Mouse (Mus musculus) hematopoietic stem cell, adult 5-6 weeks (primary cell): ENCODE data around the gene Olfml2b. TPM values are rescaled to one million over a fixed set of nuclear protein-coding genes. Genes with fewer than 3 reads are reported as not detected.

Experiments
- ATAC-seq, 2 experiments: fragments of 125-278 bp in 1 of 2; replicated peaks in 1 of 2; 2 replicates each; pipeline ENCODE4 v1.8.0; 2016 to 2017; ENCODE audit warnings: inconsistent platforms in 2 of 2, mild to moderate bottlenecking in 2 of 2, moderate number of reproducible peaks in 2 of 2, low read depth in 1 of 2, moderate TSS enrichment in 1 of 2; ENCODE audit not compliant: low FRiP score in 2 of 2, poor library complexity in 2 of 2, severe bottlenecking in 2 of 2, insufficient read depth in 1 of 2, low TSS enrichment in 1 of 2
- total RNA-seq: library from RNA; stranded (forward); fragments of 172-1452, 232-1000 nt; gene quantifications from 2 replicates; pipeline ENCODE4 v1.2.3, GENCODE M21; 2017

The Olfml2b gene
- total RNA-seq, 1 experiment from 2014 or later: 3.0 TPM

DNA sequence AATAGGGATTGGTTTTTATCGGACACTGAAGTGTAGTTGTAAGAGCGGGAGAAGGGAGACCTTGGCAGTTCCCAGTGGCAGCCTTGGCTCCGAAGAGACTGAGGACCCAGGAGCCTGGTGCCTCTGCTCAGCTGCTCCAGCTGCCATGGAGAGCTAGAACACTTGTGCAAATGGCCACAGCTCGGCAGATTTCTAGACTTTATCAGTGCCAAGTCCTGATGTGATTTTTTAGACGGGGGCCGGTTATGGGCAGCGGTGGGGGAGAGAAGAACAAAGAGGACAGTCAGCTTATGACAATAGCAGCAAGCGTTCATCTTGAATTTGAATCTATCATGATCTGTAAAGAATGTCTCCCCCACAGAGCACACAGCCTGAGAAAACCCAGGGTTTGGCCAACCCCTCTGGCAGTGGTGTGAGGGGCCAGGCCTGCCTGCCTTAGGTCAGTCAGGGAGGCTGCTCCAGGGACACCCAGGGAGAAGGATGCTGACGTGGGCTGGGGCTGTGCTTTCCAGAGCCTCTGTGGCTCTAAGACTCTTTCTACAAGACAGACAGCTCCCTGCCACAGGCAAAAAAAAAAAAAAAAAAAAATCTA is 29.9 kb downstream of the Olfml2b start:
- no peak for ATAC-seq

GRCm38 (mm10) chr1:170677681-170678080 is 33.3 kb downstream of the Olfml2b start:
- no peak for ATAC-seq

GRCm38 (mm10) chr1:170678861-170679260 is 34.5 kb downstream of the Olfml2b start:
- ATAC-seq: no peak

DNA sequence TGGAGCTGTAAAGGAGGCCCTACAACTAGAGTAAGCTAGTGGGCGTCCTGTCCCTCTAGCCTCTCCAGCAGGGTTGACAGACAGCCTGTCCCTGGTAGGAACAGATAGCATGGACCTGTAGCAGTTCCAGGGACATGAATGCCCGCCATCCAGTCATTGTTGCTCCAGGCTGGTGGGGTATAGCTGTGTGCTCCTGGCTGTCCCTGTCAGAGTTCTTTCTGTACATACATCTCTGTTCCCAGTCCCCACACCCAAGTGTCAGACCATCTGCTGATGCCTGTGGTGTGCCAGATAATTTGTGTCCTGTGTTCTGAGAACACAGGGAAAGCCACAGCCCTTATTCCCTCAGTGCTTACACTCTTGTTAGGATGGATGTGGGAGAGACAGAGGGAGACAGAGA is 35.3 kb downstream of the Olfml2b start:
- no peak for ATAC-seq

DNA sequence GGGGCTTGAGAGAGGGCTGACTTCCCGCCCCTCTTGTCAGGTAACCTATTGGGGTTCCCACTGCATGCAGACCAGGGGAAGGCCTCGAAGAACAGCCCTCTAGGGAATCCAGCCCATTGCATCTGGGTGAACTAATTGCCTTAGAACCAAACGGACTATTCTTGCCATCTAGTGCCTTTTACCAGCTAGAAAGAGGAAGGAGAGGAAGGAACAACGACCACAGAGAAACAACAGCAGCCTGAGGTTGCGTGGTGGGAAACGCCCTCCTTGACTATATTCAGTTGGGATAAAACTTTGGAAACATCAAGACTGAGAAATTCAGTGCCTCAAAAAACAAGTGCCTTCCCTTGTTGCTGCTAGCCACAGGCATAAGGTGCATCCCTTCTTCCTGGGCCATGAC is 39.5 kb downstream of the Olfml2b start:
- peak; percentile 67 to 88; a peak in 3 of 4 replicates for ATAC-seq

DNA sequence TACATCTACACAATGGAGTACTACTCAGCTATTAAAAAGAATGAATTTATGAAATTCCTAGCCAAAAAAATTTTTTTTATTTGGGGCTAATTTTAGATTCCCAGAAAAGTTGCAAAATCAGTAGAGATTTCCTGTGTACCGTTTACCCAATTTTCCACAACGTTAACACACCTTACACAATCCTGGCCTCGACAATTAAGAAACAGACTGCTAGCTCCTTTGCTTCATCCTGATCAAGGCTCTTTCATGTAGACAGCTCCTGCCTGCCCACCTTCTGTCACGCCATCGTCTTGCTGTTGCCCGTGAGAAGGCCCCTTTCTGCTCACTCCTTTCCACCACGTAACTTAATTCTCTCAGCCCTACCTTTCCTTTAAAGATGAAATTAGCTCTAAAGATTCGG is 45.4 kb downstream of the Olfml2b start:
- ATAC-seq: no peak; a peak in 1 of 4 replicates

DNA sequence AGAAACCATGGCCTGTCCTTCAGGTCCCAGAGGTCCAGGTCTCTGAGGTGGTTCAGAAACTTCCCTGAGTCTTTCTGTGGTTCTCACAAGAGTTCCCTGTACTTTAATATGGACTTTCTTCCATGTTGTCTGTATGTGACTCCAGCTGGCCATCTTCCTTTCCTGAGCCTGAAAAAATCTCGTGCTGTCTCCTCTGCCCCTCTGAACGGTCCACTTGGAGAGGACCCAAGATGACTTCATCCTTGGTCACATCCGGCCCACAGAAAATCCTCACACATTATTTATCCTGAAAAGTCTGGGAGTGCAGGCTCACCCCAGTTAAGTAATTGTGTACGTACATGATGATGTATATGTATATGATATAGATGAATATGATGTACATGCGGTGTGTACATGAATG is 47.0 kb downstream of the Olfml2b start:
- ATAC-seq: no peak

DNA sequence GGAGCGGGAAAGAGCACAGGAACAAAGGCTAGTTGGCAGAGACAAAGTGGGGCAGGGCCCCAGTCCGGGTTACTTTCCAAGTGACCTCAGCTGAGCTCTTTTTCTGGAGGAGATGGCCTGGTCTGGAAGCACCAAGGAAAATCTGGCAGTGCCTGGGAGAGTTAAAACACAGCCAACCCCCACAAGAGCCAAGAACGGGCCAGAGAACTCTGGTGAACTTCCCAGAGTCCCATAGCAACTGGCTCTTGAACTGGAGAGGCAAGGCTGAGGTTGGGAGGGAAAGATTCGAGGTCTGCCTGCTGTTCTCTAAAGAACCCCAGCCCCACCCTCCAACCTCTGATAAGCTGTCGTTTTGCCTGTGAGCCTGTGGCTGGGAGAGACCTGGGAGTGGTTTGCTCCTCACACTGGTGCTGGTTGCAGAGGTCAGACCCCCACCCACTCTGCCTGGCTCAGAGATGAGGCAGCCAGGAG is 50.5 kb downstream of the Olfml2b start:
- no peak for ATAC-seq

DNA sequence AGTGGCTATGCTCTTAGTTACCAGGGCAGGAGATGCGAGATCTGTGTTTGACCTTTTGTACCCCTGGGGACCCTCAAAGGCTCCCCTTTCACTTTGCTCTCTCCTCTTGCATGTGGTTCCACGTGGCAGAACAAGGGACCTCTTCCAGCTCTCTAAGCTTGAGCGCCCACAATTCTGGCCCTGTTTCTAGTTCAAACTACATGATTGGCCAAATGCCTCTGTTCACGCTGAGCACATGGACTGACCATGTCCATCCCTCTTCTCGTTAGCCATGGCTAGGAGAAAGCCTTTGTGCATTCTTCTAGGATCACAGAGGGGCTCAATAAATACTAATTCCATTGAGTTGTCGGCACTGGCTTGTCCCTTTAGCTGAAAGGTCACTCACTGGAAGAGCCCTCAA is 51.0 kb downstream of the Olfml2b start:
- no peak for ATAC-seq

DNA sequence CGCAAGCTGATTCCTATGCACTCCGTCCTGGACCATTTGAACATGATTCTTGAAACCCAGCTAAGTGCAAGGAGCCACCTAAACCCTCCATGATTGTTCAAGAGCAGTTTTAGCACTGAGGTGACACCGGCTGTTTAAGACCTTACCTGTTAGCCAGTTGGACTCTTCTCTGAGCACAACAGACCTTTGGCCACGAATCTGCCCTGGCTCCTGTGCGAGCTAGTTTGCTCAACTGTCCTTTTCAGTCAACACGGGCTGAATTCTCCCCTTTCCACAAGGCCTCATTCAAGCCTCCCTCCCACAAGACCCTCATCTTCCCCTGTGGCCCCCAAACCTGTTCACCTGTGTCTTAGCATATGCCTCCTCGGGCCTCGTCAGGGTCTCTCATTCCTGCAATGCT is 52.7 kb downstream of the Olfml2b start:
- ATAC-seq: no peak

DNA sequence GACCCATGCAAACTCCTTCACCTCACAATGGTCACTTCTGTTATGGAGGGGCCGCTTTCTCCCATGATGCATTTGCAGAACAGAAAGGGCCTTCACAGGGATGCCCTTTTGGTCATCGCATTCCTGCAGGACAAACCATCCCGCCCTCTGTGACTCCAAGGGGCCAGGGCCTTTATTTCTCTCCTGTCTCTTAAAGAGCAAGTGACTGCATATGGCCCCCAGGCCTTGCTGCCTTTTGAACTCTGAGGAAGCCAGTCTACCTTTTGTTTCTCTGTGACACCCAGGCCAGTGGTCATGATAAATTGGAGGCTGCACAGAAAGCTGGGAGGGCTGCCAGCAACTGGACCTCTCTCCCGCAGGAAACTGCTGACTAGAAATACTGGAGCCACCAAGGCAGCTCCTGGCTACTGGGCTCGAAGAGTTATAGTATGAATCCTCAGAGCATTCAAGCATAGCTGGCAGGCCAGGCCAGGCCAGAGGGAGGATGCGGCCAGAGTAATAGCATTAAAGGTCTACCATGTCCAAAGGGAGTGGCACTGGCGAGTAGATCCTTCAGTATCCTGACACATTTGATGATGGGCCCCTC is 53.5 kb downstream of the Olfml2b start:
- ATAC-seq: no peak

GRCm38 (mm10) chr1:170698771-170699170 is 54.4 kb downstream of the Olfml2b start:
- ATAC-seq: no peak

GRCm38 (mm10) chr1:170699553-170699952 is 55.2 kb downstream of the Olfml2b start:
- no peak for ATAC-seq

DNA sequence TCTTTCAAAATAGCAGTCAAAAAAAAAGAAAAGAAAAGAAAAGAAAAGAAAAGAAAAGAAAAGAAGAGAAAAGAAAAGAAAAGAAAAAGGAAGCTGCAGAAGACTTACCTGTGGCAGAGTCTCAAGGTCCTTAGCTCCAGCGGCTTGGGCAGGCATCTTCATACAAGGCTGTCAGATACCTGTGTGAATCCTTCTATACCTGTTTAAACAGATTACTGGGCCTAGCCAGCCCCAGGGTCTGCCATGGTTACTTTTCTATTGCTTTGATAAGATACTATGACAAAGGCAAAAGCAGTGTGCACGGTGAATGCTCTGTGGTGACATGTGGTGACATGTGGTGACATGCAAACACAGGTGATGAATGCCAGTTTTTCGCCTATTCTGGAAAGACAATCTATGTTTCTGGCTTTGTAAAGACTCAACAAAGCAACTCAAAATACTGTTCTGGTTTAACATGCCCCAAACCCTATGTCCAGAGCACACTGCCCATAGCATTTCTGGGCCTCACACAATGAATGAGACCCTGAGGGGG is 56.2 kb downstream of the Olfml2b start:
- no peak for ATAC-seq

DNA sequence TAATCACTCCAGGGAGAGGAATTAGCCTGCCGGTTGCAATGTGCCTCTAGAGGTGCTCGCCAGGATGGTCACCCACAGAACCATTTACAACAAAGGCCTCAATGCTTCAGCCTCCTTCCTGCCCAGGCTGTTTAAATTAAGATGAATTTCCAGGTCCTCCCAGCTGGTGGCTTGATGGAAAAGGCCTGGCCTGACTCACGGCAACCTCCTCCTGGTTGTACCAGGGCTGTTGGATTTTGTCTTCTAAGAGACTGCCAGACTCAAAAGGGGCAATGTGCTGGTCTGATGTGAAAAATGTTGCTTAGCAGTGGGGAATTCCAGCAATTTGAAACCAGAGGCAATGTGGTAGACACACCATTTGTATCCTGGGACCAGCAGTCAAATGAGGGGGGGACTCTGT is 56.8 kb downstream of the Olfml2b start:
- ATAC-seq: no peak

- no peak for ATAC-seq
Measured at GRCm38 (mm10) chr1:170701582-170701981, 57.2 kb downstream of the Olfml2b start.

- ATAC-seq: peak; percentile 84 to 88
Measured at GRCm38 (mm10) chr1:170702263-170702662, 57.9 kb downstream of the Olfml2b start.

DNA sequence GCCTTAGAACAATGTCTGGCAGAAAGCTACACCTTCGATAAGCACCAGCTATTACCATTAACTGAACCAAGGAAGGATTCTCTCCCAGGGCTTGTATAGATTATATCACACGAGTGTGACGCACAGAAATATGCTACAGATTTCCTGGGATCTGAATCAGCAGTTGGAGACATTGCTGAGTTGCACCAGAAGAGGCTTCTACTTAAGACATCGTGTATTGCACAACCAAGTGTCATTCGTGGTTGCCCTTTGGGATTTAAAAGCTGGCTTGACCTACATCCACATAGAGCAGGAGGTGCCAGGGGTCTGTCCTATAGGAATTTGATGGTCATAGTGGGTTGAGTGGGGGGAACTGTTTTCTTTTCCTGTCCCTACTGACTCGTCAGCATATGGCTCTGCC is 58.6 kb downstream of the Olfml2b start:
- no peak; a peak in 1 of 4 replicates for ATAC-seq

GRCm38 (mm10) chr1:170704103-170704502 is 59.8 kb downstream of the Olfml2b start:
- ATAC-seq: no peak
